Mouse (Mus musculus) C2C12 (cell line): ENCODE measurements around the gene Cuedc2.

ENCODE experiments used
- CEBPB ChIP-seq: IDR thresholded peaks from one replicate; pipeline ENCODE4 v1.6.1; 2011; ENCODE audit warnings: low read depth, mild to moderate bottlenecking, control low read depth, moderate library complexity
- CTCF ChIP-seq: IDR thresholded peaks from one replicate; pipeline ENCODE4 v1.5.1; 2011; ENCODE audit not compliant: control insufficient read depth, insufficient read depth, insufficient read length
- MAX ChIP-seq: IDR thresholded peaks from one replicate; pipeline ENCODE4 v1.6.1; 2011; ENCODE audit warnings: mild to moderate bottlenecking, control low read depth
- MYOD1 ChIP-seq: IDR thresholded peaks from one replicate; pipeline ENCODE4 v1.6.1; 2011; ENCODE audit warnings: low read depth; ENCODE audit not compliant: control insufficient read depth, insufficient read length
- USF1 ChIP-seq: IDR thresholded peaks from one replicate; pipeline ENCODE4 v1.6.1; 2011; ENCODE audit warnings: low read depth, mild to moderate bottlenecking, control low read depth, moderate library complexity

GRCm38 (mm10) chr19:46314872-46315742, 23.4 kb downstream of the Cuedc2 start:
- no peak for TF ChIP-seq CTCF
- no peak for TF ChIP-seq MAX
- TF ChIP-seq CEBPB = no peak
- no peak for TF ChIP-seq USF1
- TF ChIP-seq MYOD1 = no peak
